Mouse (Mus musculus): ENCODE measurements at regions not wholly inside any gene's neighbourhood (a gene's known extent, or its start where the extent isn't known, plus 50 kb on each side); places are given as distances from the start of the nearest gene placed in this dataset.

- TF ChIP-seq CTCF (IDR thresholded peaks at IDR 0.05; ENCODE audit: borderline replicate concordance, insufficient read depth, low read depth, low read length) (no peak), POLR2A (IDR thresholded peaks at IDR 0.05; ENCODE audit: borderline replicate concordance, insufficient read depth, low read length) (no peak)
These were observed 370.3 kb downstream of the Galc start for GRCm38 (mm10) chr12:97888801-97889455.

Measured in cerebellum, adult 2 months (tissue).